Mouse (Mus musculus): ENCODE measurements at regions not wholly inside any gene's neighbourhood (a gene's known extent, or its start where the extent isn't known, plus 50 kb on each side); places are given as distances from the start of the nearest gene placed in this dataset.

GRCm38 (mm10) chr12:33612378-33612777, 182.9 kb downstream of the Twistnb start:
- Histone ChIP-seq H3K4me3 (ENCODE audit: insufficient read depth, low read depth, low read length) (no peak overlapping the region), H3K4me1 (ENCODE audit: control insufficient read depth, insufficient read depth, insufficient read length, low read length) (no peaks in the 10 kb centered on the region), H3K27ac (replicated peaks; ENCODE audit: low read depth, low read length) (no peak overlapping the region)

DNA sequence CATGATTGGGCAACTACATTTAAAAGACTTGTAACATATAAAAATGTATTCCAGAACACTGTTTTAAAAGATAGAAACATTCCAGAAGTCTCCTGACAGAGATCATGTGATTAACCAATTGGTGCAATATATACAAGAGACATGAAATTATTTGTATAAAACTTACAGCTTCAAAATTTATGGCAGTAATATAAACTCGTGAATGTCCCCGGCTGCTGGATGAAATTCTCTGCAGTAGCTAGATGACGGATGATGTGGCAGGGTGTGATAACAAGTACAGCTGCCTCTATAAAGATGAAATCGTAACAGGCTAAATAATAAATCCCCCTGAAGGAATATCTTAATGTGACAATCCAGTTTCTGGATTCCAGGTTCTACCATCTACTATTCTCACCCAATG, 191.0 kb downstream of the Twistnb start:
- Histone ChIP-seq H3K4me3 (ENCODE audit: insufficient read depth, low read depth, low read length) (no peak overlapping the region), H3K27ac (replicated peaks; ENCODE audit: low read depth, low read length) (no peak overlapping the region), H3K4me1 (ENCODE audit: control insufficient read depth, insufficient read depth, insufficient read length, low read length) (no peaks in the 10 kb centered on the region)

DNA sequence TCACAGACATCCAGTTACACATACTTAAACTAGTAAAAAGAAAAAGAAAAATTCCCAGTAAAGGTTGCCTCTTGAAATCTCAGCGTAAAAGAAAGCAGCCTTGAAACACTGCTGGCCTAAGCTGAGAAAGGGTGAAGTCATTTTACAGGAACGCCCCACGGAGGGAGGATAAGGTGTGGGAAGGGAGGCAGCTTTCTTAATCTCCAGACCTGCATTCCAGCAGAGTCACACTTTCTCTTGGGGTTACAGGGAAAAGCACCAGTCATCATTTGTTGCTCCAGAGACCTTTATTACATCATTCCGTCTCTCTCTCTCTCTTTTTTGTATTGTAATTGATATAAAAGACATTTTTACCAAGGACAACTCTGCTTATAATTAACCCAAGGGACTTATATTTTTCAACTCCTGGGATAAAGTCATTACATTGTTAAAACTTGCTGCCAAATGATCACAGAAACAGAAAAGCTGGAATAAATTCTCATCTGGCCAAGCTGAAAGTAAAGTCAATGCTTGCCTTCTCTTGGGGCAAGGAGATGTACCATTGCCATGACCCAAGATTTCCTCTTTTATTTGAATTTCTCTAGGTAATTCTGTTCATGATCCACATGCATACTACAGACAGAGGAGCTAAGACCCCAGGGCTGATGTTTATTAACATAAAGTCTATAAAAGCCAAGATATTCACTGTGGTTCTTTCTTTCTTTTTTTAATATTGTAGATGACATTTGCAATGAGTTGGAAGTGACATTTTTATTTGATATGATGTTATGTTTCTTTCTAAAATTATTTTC, 196.9 kb downstream of the Twistnb start:
- H3K27ac ChIP-seq (replicated peaks; ENCODE audit: low read depth, low read length) = no peak overlapping the region
- H3K4me1 ChIP-seq (ENCODE audit: control insufficient read depth, insufficient read depth, insufficient read length, low read length) = no peaks in the 10 kb centered on the region
- H3K4me3 ChIP-seq (ENCODE audit: insufficient read depth, low read depth, low read length) = no peak overlapping the region

GRCm38 (mm10) chr12:33652597-33652996, 223.2 kb downstream of the Twistnb start:
- H3K4me3 ChIP-seq (ENCODE audit: insufficient read depth, low read depth, low read length) = no peak overlapping the region
- H3K27ac ChIP-seq (replicated peaks; ENCODE audit: low read depth, low read length) = no peak overlapping the region
- H3K4me1 ChIP-seq (ENCODE audit: control insufficient read depth, insufficient read depth, insufficient read length, low read length) = no peaks in the 10 kb centered on the region

DNA sequence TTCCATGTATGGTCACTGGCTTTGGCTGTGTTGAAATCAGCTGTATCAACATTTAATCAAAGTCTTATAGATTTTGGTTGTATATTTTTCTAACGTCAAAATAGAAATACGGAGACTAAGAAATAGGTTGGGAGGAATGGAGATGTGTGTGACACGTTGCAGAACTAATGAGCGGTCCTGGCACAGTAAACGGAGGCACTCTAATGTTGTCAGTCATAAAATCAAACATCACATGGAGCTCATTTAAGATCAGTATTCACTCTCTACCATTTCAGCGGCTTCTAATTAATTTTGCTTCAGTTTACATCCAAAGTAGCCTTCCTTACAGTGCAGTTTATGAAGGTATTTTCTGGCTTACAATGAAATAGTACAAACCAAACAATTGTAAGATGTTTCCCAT, 246.1 kb downstream of the Twistnb start:
- H3K4me3 ChIP-seq (ENCODE audit: insufficient read depth, low read depth, low read length) = no peak overlapping the region
- no peaks in the 10 kb centered on the region for H3K4me1 ChIP-seq (ENCODE audit: control insufficient read depth, insufficient read depth, insufficient read length, low read length)
- H3K27ac ChIP-seq (replicated peaks; ENCODE audit: low read depth, low read length) = no peak overlapping the region

GRCm38 (mm10) chr12:33692870-33693269, 235.4 kb upstream of the Ferd3l start:
- no peak overlapping the region for H3K27ac ChIP-seq (replicated peaks; ENCODE audit: low read depth, low read length)
- no peak overlapping the region for H3K4me3 ChIP-seq (ENCODE audit: insufficient read depth, low read depth, low read length)
- H3K4me1 ChIP-seq (ENCODE audit: control insufficient read depth, insufficient read depth, insufficient read length, low read length) = no peaks in the 10 kb centered on the region

GRCm38 (mm10) chr12:33714392-33714791, 213.8 kb upstream of the Ferd3l start:
- Histone ChIP-seq H3K27ac (replicated peaks; ENCODE audit: low read depth, low read length) (no peak overlapping the region), H3K4me1 (ENCODE audit: control insufficient read depth, insufficient read depth, insufficient read length, low read length) (no peaks in the 10 kb centered on the region), H3K4me3 (ENCODE audit: insufficient read depth, low read depth, low read length) (no peak overlapping the region)

GRCm38 (mm10) chr12:33715997-33716396, 212.2 kb upstream of the Ferd3l start:
- Histone ChIP-seq H3K4me3 (ENCODE audit: insufficient read depth, low read depth, low read length) (no peak overlapping the region), H3K27ac (replicated peaks; ENCODE audit: low read depth, low read length) (no peak overlapping the region), H3K4me1 (ENCODE audit: control insufficient read depth, insufficient read depth, insufficient read length, low read length) (no peaks in the 10 kb centered on the region)

DNA sequence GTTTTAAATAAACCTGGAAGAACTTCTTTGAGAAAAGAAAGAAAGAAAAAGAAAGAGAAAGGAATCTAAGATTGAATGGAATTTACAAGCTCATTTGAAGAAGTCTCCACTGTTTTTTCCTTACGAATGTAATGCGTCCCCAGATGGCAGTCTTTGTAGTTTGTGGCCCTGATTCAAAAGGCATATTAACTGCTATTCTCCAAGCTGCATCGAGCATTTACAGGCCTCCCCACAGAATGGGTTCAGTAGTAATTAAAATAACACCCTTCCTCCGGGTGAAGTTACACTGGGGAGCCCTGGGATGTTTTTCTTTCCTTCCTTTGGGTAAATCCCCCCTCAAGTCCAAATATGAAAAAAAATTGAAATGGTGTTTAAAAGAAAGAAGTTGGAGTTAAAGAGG, 211.2 kb upstream of the Ferd3l start:
- H3K27ac ChIP-seq (replicated peaks; ENCODE audit: low read depth, low read length) = no peak overlapping the region
- H3K4me3 ChIP-seq (ENCODE audit: insufficient read depth, low read depth, low read length) = no peak overlapping the region
- no peaks in the 10 kb centered on the region for H3K4me1 ChIP-seq (ENCODE audit: control insufficient read depth, insufficient read depth, insufficient read length, low read length)

DNA sequence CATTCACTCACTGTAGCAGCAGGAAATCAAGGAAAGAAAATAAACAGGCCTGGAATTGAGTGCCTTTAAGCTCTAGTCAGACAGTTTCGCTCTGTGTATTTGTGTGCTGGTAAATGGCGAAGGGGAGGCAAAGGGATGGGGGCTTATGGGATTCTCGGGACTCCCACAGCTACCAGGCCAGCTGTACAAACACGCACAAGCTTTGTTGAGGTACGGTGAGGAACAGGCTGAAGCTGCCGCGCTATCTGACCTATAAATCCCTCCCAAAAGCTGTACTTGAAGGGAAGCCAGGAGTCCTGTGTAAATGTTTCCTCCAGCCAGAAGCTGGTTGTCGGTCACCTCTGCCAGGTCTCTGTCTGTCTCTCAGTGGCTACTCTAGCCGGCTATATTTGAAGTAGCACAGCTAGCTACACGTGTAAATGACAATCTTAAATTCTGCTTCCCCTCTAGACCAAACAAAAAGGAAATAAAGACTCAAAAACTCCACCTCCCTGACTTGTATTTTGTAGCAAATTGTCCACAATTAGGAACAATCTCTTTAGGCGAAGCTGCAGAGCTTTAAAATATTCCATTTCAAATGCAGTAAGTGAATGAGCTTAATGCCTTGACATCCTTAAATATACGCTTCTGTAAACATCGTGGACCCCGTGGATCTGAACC, 210.5 kb upstream of the Ferd3l start:
- no peak overlapping the region for H3K27ac ChIP-seq (replicated peaks; ENCODE audit: low read depth, low read length)
- no peaks in the 10 kb centered on the region for H3K4me1 ChIP-seq (ENCODE audit: control insufficient read depth, insufficient read depth, insufficient read length, low read length)
- H3K4me3 ChIP-seq (ENCODE audit: insufficient read depth, low read depth, low read length) = no peak overlapping the region

DNA sequence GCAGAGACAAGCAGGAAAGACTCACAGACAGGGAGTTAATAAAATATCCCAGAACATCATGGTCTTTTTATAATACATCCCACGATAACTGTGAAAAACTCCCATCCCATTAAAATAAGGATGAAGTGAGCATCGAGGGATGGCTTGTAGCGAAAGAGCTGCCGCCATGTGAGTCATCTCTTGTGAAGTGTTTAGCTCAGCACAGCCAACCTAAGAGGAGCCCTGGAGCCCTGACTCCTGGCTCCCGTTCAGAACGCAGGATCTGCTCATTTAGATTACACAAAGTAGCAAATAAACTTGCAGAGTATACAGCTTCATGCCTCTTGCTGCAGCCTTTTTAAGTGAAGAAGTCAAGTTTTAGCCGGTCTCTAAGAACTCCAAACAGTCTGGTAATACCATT, 209.2 kb upstream of the Ferd3l start:
- no peak overlapping the region for H3K27ac ChIP-seq (replicated peaks; ENCODE audit: low read depth, low read length)
- H3K4me1 ChIP-seq (ENCODE audit: control insufficient read depth, insufficient read depth, insufficient read length, low read length) = no peaks in the 10 kb centered on the region
- H3K4me3 ChIP-seq (ENCODE audit: insufficient read depth, low read depth, low read length) = no peak overlapping the region

- H3K4me1 ChIP-seq (ENCODE audit: control insufficient read depth, insufficient read depth, insufficient read length, low read length) = no peaks in the 10 kb centered on the region
- H3K4me3 ChIP-seq (ENCODE audit: insufficient read depth, low read depth, low read length) = no peak overlapping the region
- H3K27ac ChIP-seq (replicated peaks; ENCODE audit: low read depth, low read length) = no peak overlapping the region
Observed at GRCm38 (mm10) chr12:33731937-33732336, 196.3 kb upstream of the Ferd3l start.

- no peaks in the 10 kb centered on the region for H3K4me1 ChIP-seq (ENCODE audit: control insufficient read depth, insufficient read depth, insufficient read length, low read length)
- H3K4me3 ChIP-seq (ENCODE audit: insufficient read depth, low read depth, low read length) = no peak overlapping the region
- no peak overlapping the region for H3K27ac ChIP-seq (replicated peaks; ENCODE audit: low read depth, low read length)
Observed at GRCm38 (mm10) chr12:33775563-33776468, 152.4 kb upstream of the Ferd3l start.

- no peaks in the 10 kb centered on the region for H3K4me1 ChIP-seq (ENCODE audit: control insufficient read depth, insufficient read depth, insufficient read length, low read length)
- no peak overlapping the region for H3K4me3 ChIP-seq (ENCODE audit: insufficient read depth, low read depth, low read length)
- H3K27ac ChIP-seq (replicated peaks; ENCODE audit: low read depth, low read length) = no peak overlapping the region
Observed at GRCm38 (mm10) chr12:33778477-33778876, 149.7 kb upstream of the Ferd3l start.

DNA sequence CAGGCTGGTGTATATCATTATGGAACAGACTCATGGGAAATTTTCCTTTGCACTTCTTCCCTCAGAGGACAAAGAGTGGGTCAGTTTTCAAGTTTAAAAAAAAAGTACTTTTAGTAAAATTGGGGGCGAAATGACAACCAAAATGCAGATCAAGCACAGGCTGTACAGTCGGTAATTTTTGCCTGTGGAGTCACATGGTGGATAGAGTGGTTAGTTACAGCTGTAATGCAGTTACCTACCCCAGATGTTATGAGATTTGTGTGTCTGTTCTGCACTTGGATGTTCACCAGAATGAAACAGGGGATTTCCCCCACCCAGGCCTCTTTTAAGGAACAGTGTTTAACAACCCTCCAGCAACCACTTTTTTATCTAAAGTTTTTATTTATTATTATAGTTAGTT, 148.3 kb upstream of the Ferd3l start:
- no peaks in the 10 kb centered on the region for H3K4me1 ChIP-seq (ENCODE audit: control insufficient read depth, insufficient read depth, insufficient read length, low read length)
- no peak overlapping the region for H3K4me3 ChIP-seq (ENCODE audit: insufficient read depth, low read depth, low read length)
- H3K27ac ChIP-seq (replicated peaks; ENCODE audit: low read depth, low read length) = no peak overlapping the region
